Mouse (Mus musculus): ENCODE results near the gene Sergef.

GRCm38 (mm10) chr7:46554855-46555254, 84.8 kb downstream of the Sergef start:
- TF ChIP-seq CTCF (IDR thresholded peaks at IDR 0.05) = no peak
- TF ChIP-seq EP300 (IDR thresholded peaks at IDR 0.05; ENCODE audit: insufficient read depth, low read depth, low read length) = no peak
